ENCODE assay signal across 11 mouse cellular contexts in the genomic region with DNA sequence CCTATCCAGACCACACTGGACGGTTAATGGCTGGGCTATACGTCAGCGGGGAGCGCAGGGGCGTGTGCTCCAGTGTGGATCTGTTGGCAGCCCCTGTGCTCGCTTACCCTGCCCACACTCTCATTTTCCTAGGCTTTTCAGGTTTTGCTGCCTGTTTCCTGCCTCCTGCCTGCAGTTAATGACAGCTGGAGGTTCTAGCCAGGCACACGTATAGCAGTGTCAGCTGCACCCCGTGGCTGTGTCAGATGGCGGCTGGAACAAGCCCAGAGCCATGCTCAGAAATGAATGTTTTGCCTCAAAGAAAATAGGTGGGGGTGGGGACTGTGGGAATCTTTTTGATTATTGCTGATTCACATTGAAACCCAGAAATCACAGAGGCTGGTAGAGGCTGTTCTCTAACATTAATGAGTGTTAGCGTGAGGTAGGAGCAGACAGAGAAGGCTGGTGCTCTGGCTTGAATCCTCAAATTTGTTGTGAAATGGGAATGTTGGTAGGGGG.
DNase-seq lines count a peak whose midpoint lies in the region; ATAC-seq lines count a peak whose summit lies in the region.
"Had no signal": no experiment of that assay in that cellular context is flagged by ENCODE, and none has a peak within 500 bp of the region (broad histone marks: within the 10 kb centered on the region; RNA-seq: fewer than 3 reads in every experiment).

No protein-coding gene starts in this region.

- H3K27me3 ChIP-seq in heart, embryonic 12.5 days (replicated peaks), result no peaks in the 10 kb centered on the region

- H3K4me3 ChIP-seq in heart, embryonic 12.5 days, result no peak overlapping the region

- peaks cover 23% of the 10 kb centered on the region for H3K4me1 ChIP-seq in heart, embryonic 12.5 days (replicated peaks)

- intact Hi-C loops in heart, postnatal 14 days (cut with DNase I), result no loop called here

- H3K9ac ChIP-seq in heart, embryonic 12.5 days, result no peak overlapping the region

- ATAC-seq in heart, embryonic 12.5 days (ENCODE audit: insufficient number of reproducible peaks, low FRiP score), result no peak

- WGBS in heart, embryonic 12.5 days, result 71% methylated on average over 10 of the region's 10 CpGs

- no peak overlapping the region for H3K4me2 ChIP-seq in heart, embryonic 12.5 days

- H3K9me3 ChIP-seq in heart, embryonic 12.5 days (replicated peaks), result no peaks in the 10 kb centered on the region

- DNase-seq in heart, postnatal 14 days, result no peak
- DNase-seq in brain, adult 2 months (ENCODE audit: low read depth, low spot score), result peak; percentile 96
- peak; percentile 51 for DNase-seq in fibroblast of lung, adult 2 months (ENCODE audit: low read depth)
- peak; percentile 57 to 68 for DNase-seq in layer of hippocampus, postnatal 36 days
- DNase-seq in adrenal gland, postnatal 25 days, result no peak
- no peak for DNase-seq in ovary, adult 18-20 months (ENCODE audit: low spot score)
- DNase-seq in kidney, adult 9 months, result no peak
- DNase-seq: B cell, adult 2 months; heart, adult 11 months; kidney, postnatal 10 days had no signal

- 0 out of 2 replicates have a peak overlapping the region, but pooled peaks have one; percentile 6 for H3K27ac ChIP-seq in heart, embryonic 12.5 days (ENCODE audit: poor library complexity, severe bottlenecking)

- peaks cover under 1% of the 10 kb centered on the region; the same call in 1 of the 2 replicates for H3K36me3 ChIP-seq in heart, embryonic 12.5 days

Comparison
In these comparisons a context has a peak if more than half of its experiments do, and no peak if none do; other contexts are left out.
1. DNase-seq: peak in brain, adult 2 months (single experiment), fibroblast of lung, adult 2 months (single experiment) and layer of hippocampus, postnatal 36 days (2 of 2); none in heart, postnatal 14 days (0 of 2), adrenal gland, postnatal 25 days (single experiment), ovary, adult 18-20 months (single experiment) and kidney, adult 9 months (single experiment).